Mouse (Mus musculus) myocyte (in vitro differentiated cells): Measurements from ENCODE around the gene Tmem209.

Experiments used
- CEBPB ChIP-seq: IDR thresholded peaks from 2 replicates; pipeline ENCODE4 v1.6.1; 2011; ENCODE audit warnings: mild to moderate bottlenecking, moderate library complexity; ENCODE audit not compliant: poor library complexity, insufficient read depth, severe bottlenecking
- E2F4 ChIP-seq: IDR thresholded peaks from one replicate; pipeline ENCODE4 v1.6.1; 2011; ENCODE audit warnings: mild to moderate bottlenecking, control low read depth, moderate library complexity; ENCODE audit not compliant: insufficient read depth
- MAX ChIP-seq: IDR thresholded peaks from one replicate; pipeline ENCODE4 v1.6.1; 2011; ENCODE audit warnings: low read depth, mild to moderate bottlenecking, control low read depth
- POLR2A ChIP-seq: IDR thresholded peaks from one replicate; pipeline ENCODE4 v1.6.1; 2011; ENCODE audit warnings: low read depth, mild to moderate bottlenecking, control low read depth, moderate library complexity; ENCODE audit not compliant: insufficient read length
- SRF ChIP-seq: IDR thresholded peaks from one replicate; pipeline ENCODE4 v1.6.1; 2011; ENCODE audit warnings: low read depth; ENCODE audit not compliant: control insufficient read depth, insufficient read length
- TCF12 ChIP-seq: IDR thresholded peaks from one replicate; pipeline ENCODE4 v1.6.1; 2011; ENCODE audit warnings: mild to moderate bottlenecking, control low read depth; ENCODE audit not compliant: poor library complexity, insufficient read depth, severe bottlenecking

GRCm38 (mm10) chr6:30554092-30554491 is 44.5 kb upstream of the Tmem209 start:
- no peak for TF ChIP-seq SRF
- no peak for TF ChIP-seq E2F4
- TF ChIP-seq POLR2A, result no peak
- no peak for TF ChIP-seq MAX
- TF ChIP-seq TCF12, result no peak
- no peak for TF ChIP-seq CEBPB
